Mouse (Mus musculus) stomach, embryonic 16.5 days (tissue): ENCODE measurements around the gene Irs1. TPM values are rescaled to one million over a fixed set of nuclear protein-coding genes. Genes with fewer than 3 reads are reported as not detected.

ENCODE experiments used
- polyA plus RNA-seq: library from polyadenylated mRNA; unstranded; fragments of >200 nt; fragmentation: Nextera tagmentation; extraction: Ambion mirVana; gene quantifications from 2 replicates; pipeline ENCODE4 v1.2.1, GENCODE M21; 2015

Gene Irs1
- polyA plus RNA-seq, 1 experiment from 2014 or later = 5.9 TPM

Other genes starting within 250 kb of the Irs1 start
- gene Gm9747, start 58.3 kb downstream of the Irs1 start, polyA plus RNA-seq = 16.8 and 18.6 TPM in 2 replicates
- gene Rhbdd1, start 25.0 kb upstream of the Irs1 start, polyA plus RNA-seq = 12.1 and 12.9 TPM in 2 replicates